In genomic region chr2:16835960-16836359, GRCm38 (mm10) we compare ENCODE assay signal across 24 mouse cellular contexts.
A peak's percentile ranks its signal among the peaks of the same experiment; 100 is the strongest.
DNase-seq lines count a peak whose midpoint lies in the region; ATAC-seq and TF ChIP-seq lines count a peak whose summit lies in the region.
"Had no signal": no experiment of that assay in that cellular context is flagged by ENCODE, and none has a peak within 500 bp of the region (broad histone marks: within the 10 kb centered on the region; RNA-seq: fewer than 3 reads in every experiment).

No protein-coding gene starts in this region.

- WGBS in heart, adult 2 months, result 72% methylated on average over 4 of the region's 4 CpGs

- no peak for TF ChIP-seq EP300 in heart, adult 2 months (IDR thresholded peaks at IDR 0.05; ENCODE audit: insufficient read depth, low read depth, low read length)

- H3K27me3 ChIP-seq in heart, adult 2 months (ENCODE audit: control insufficient read depth, insufficient read depth, low read length), result no peaks in the 10 kb centered on the region
- H3K27me3 ChIP-seq: heart, embryonic 13.5 days; midbrain, embryonic 15.5 days; Patski had no signal

- intact Hi-C loops in heart, adult 2 months (cut with DNase I), result no loop called here
- intact Hi-C loops in heart, postnatal 25 days (cut with DNase I), result no loop called here

- no peak for TF ChIP-seq CTCF in heart, adult 2 months (IDR thresholded peaks at IDR 0.05)

- no peaks in the 10 kb centered on the region for H3K36me3 ChIP-seq in heart, adult 2 months (ENCODE audit: control insufficient read depth, insufficient read depth, low read length)
- H3K36me3 ChIP-seq: heart, embryonic 13.5 days; hindbrain, embryonic 10.5 days; midbrain, embryonic 15.5 days had no signal

- H3K4me3 ChIP-seq in heart, adult 2 months, result no peak overlapping the region
- H3K4me3 ChIP-seq: heart, embryonic 13.5 days; hindbrain, embryonic 10.5 days; midbrain, embryonic 15.5 days; myocyte had no signal

- no peak overlapping the region for H3K27ac ChIP-seq in heart, adult 2 months
- H3K27ac ChIP-seq: heart, embryonic 13.5 days; hindbrain, embryonic 10.5 days; hindbrain, postnatal 0 days; midbrain, embryonic 15.5 days had no signal

- ATAC-seq in activated CD4-positive, CD25-positive, alpha-beta regulatory T cell, adult 4 months, result no peak
- ATAC-seq: CD4-positive, CD25-positive, alpha-beta regulatory T cell, adult 4 months; hindbrain, postnatal 0 days; intestine, postnatal 0 days; midbrain, embryonic 15.5 days; Patski had no signal

- no peaks in the 10 kb centered on the region; the same call in 1 of the 2 replicates for H3K4me1 ChIP-seq in heart, adult 2 months (ENCODE audit: control insufficient read depth, insufficient read depth, low read length)
- H3K4me1 ChIP-seq: hindbrain, embryonic 10.5 days; midbrain, embryonic 15.5 days had no signal

- H3K79me2 ChIP-seq in heart, adult 2 months (replicated peaks; ENCODE audit: control insufficient read depth, insufficient read depth, low read length), result no peaks in the 10 kb centered on the region

- peak; percentile 10 for DNase-seq in adrenal gland, postnatal 10 days
- no peak for DNase-seq in adrenal gland, adult (ENCODE audit: inconsistent age in 2 of 2, low spot score in 1 of 2)
- DNase-seq in heart, adult 2 months, result peak; percentile 10 to 25
- no peak for DNase-seq in heart, postnatal 25 days (ENCODE audit: low spot score)
- DNase-seq in right cerebral cortex, postnatal 10 days (ENCODE audit: low spot score in 2 of 2), result peak; percentile 25 to 28
- no peak for DNase-seq in right cerebral cortex, postnatal 14 days
- DNase-seq in lung, postnatal 4 days, result peak; percentile 32 to 72
- DNase-seq: cerebellum, adult 2 months; cerebellum, postnatal 36 days; gastrocnemius, postnatal 14 days; kidney, postnatal 25 days; left cerebral cortex, postnatal 4 days; liver; right cerebral cortex, postnatal 25 days; thymus, adult 2 months had no signal

- no peak for TF ChIP-seq POLR2A in heart, adult 2 months (IDR thresholded peaks at IDR 0.05; ENCODE audit: insufficient read depth, low read depth, low read length)

- no peak overlapping the region for H3K9ac ChIP-seq in heart, adult 2 months (ENCODE audit: low read depth, low read length)
- H3K9ac ChIP-seq: heart, embryonic 13.5 days; midbrain, embryonic 15.5 days had no signal

Comparison
In these comparisons a context has a peak if more than half of its experiments do, and no peak if none do; other contexts are left out.
1. DNase-seq: peak in adrenal gland, postnatal 10 days (single experiment), heart, adult 2 months (2 of 2), right cerebral cortex, postnatal 10 days (2 of 2) and lung, postnatal 4 days (2 of 2); none in adrenal gland, adult (0 of 2), heart, postnatal 25 days (single experiment) and right cerebral cortex, postnatal 14 days (single experiment).